29 mouse cellular contexts compared by ENCODE assay signal in genomic region chr3:90425499-90425898, GRCm38 (mm10). TPM values are rescaled to one million over a fixed set of nuclear protein-coding genes. Genes with fewer than 3 reads are reported as not detected.
DNase-seq lines count a peak whose midpoint lies in the region; ATAC-seq and TF ChIP-seq lines count a peak whose summit lies in the region.
"Had no signal": no experiment of that assay in that cellular context is flagged by ENCODE, and none has a peak within 500 bp of the region (broad histone marks: within the 10 kb centered on the region; RNA-seq: fewer than 3 reads in every experiment).

No protein-coding gene starts in this region.

- H3K9me3 ChIP-seq in liver, embryonic 12.5 days (replicated peaks): no peaks in the 10 kb centered on the region
- H3K9me3 ChIP-seq in heart, embryonic 11.5 days (replicated peaks; ENCODE audit: control insufficient read depth, low read length): no peaks in the 10 kb centered on the region
- H3K9me3 ChIP-seq: embryonic facial prominence, embryonic 10.5 days; embryonic facial prominence, embryonic 13.5 days; forebrain, embryonic 12.5 days; forebrain, embryonic 15.5 days; heart, embryonic 13.5 days had no signal

- no peak overlapping the region for H3K9ac ChIP-seq in liver, embryonic 12.5 days
- H3K9ac ChIP-seq in heart, embryonic 11.5 days (ENCODE audit: low read depth, low read length): no peak overlapping the region
- H3K9ac ChIP-seq: embryonic facial prominence, embryonic 13.5 days; forebrain, embryonic 12.5 days; forebrain, embryonic 15.5 days; heart, embryonic 13.5 days; hindbrain, embryonic 14.5 days had no signal

- no peak for TF ChIP-seq POLR2A in testis, adult 2 months (IDR thresholded peaks at IDR 0.05; ENCODE audit: control insufficient read depth, low read depth, low read length)

- peak overlapping the region; percentile 49; the same call in 1 of the 2 replicates for H3K27ac ChIP-seq in liver, embryonic 12.5 days
- peak overlapping the region; percentile 76 for H3K27ac ChIP-seq in testis, adult 2 months (ENCODE audit: control insufficient read depth, insufficient read depth, low read depth, low read length)
- H3K27ac ChIP-seq in heart, embryonic 11.5 days (ENCODE audit: low read depth, low read length): no peak overlapping the region
- H3K27ac ChIP-seq: embryonic facial prominence, embryonic 10.5 days; embryonic facial prominence, embryonic 13.5 days; forebrain, embryonic 12.5 days; forebrain, embryonic 15.5 days; heart, embryonic 13.5 days; hindbrain, embryonic 14.5 days; hindbrain, postnatal 0 days had no signal

- no peak for TF ChIP-seq CTCF in testis, adult 2 months (IDR thresholded peaks at IDR 0.05; ENCODE audit: control insufficient read depth, insufficient read depth, insufficient replicate concordance, low read depth, low read length)

- no peaks in the 10 kb centered on the region for H3K27me3 ChIP-seq in liver, embryonic 12.5 days (replicated peaks)
- H3K27me3 ChIP-seq in testis, adult 2 months (ENCODE audit: control insufficient read depth, insufficient read depth, low read length): no peaks in the 10 kb centered on the region
- H3K27me3 ChIP-seq in heart, embryonic 11.5 days (ENCODE audit: control insufficient read depth, insufficient read depth, low read length): no peaks in the 10 kb centered on the region
- H3K27me3 ChIP-seq: CH12.LX; embryonic facial prominence, embryonic 13.5 days; forebrain, embryonic 12.5 days; forebrain, embryonic 15.5 days; heart, embryonic 13.5 days had no signal

- WGBS in liver, embryonic 12.5 days (ENCODE audit: insufficient replicate concordance): 30% methylated on average over 2 of the region's 2 CpGs
- 72% methylated on average over 2 of the region's 2 CpGs for WGBS in heart, embryonic 11.5 days (ENCODE audit: insufficient replicate concordance)

- no peak overlapping the region for H3K4me2 ChIP-seq in liver, embryonic 12.5 days
- no peak overlapping the region for H3K4me2 ChIP-seq in heart, embryonic 11.5 days
- H3K4me2 ChIP-seq: embryonic facial prominence, embryonic 13.5 days; forebrain, embryonic 12.5 days; forebrain, embryonic 15.5 days; heart, embryonic 13.5 days; hindbrain, embryonic 14.5 days had no signal

- peaks cover 40% of the 10 kb centered on the region for H3K36me3 ChIP-seq in liver, embryonic 12.5 days
- peaks cover 2% of the 10 kb centered on the region for H3K36me3 ChIP-seq in testis, adult 2 months (ENCODE audit: control insufficient read depth, insufficient read depth, low read length)
- peaks cover 17% of the 10 kb centered on the region for H3K36me3 ChIP-seq in heart, embryonic 11.5 days (ENCODE audit: control insufficient read depth, insufficient read depth, low read length)

- peaks cover 64% of the 10 kb centered on the region for H3K4me1 ChIP-seq in liver, embryonic 12.5 days
- no peaks in the 10 kb centered on the region; the same call in 1 of the 2 replicates for H3K4me1 ChIP-seq in testis, adult 2 months (ENCODE audit: control insufficient read depth, insufficient read depth, low read length)
- peaks cover 4% of the 10 kb centered on the region; the same call in 1 of the 2 replicates for H3K4me1 ChIP-seq in heart, embryonic 11.5 days (ENCODE audit: control insufficient read depth, insufficient read depth, low read length)
- H3K4me1 ChIP-seq: embryonic facial prominence, embryonic 13.5 days; forebrain, embryonic 15.5 days had no signal

- no peak overlapping the region for H3K4me3 ChIP-seq in liver, embryonic 12.5 days
- H3K4me3 ChIP-seq in testis, adult 2 months (ENCODE audit: control insufficient read depth, low read depth, low read length): no peak overlapping the region
- H3K4me3 ChIP-seq in heart, embryonic 11.5 days (ENCODE audit: low read depth, low read length): no peak overlapping the region
- H3K4me3 ChIP-seq: embryonic facial prominence, embryonic 10.5 days; embryonic facial prominence, embryonic 13.5 days; erythroblast, embryonic 14.5 days; forebrain, embryonic 12.5 days; forebrain, embryonic 15.5 days; heart, embryonic 13.5 days had no signal

- DNase-seq in liver (no peak), ZHBTc4 (ENCODE audit: low read depth, low spot score) (peak; percentile 41)
- DNase-seq in testis, postnatal 10 days (ENCODE audit: low spot score): no peak
- peak; percentile 51 for DNase-seq in testis, postnatal 14 days (ENCODE audit: low spot score)
- DNase-seq in lung, postnatal 10 days: no peak
- DNase-seq: adrenal gland, adult 2 months; adrenal gland, postnatal 14 days; B cell, adult 2 months; cerebellum, adult 11-12 months; cerebellum, adult 8-10 months; cerebellum, postnatal 10 days; cerebellum, postnatal 36 days; embryo, embryonic 11 days; gastrocnemius, postnatal 25 days; heart, adult 18-20 months; heart, postnatal 14 days; heart, postnatal 4 days had no signal

- peak; percentile 62; the same call in 1 of the 2 replicates for ATAC-seq in liver, embryonic 12.5 days
- no peak for ATAC-seq in heart, embryonic 11.5 days (replicated peaks; ENCODE audit: insufficient number of reproducible peaks, low FRiP score, low TSS enrichment)
- ATAC-seq: forebrain, embryonic 15.5 days; hindbrain, postnatal 0 days had no signal

RNA-seq across cellular contexts. Expression of gene Ints3, which starts 7.9 kb away (rescaled TPM):
- 20.8 and 21.4 TPM in 2 replicates for polyA plus RNA-seq in liver, embryonic 12.5 days (2016; fragmentation: Nextera tagmentation; extraction: Ambion mirVana)
- polyA plus RNA-seq in testis, adult 2 months (2012; rRNA removed): 18.3 and 19.1 TPM in 2 replicates
- polyA plus RNA-seq in heart, embryonic 11.5 days (2014; fragmentation: Nextera tagmentation; extraction: Ambion mirVana): 25.3 and 26.9 TPM in 2 replicates

RNA-seq across cellular contexts. Expression of gene Slc27a3, which starts 35.8 kb away (rescaled TPM):
- 3.7 and 4.1 TPM in 2 replicates for polyA plus RNA-seq in liver, embryonic 12.5 days (2016; fragmentation: Nextera tagmentation; extraction: Ambion mirVana)
- polyA plus RNA-seq in testis, adult 2 months (2012; rRNA removed): 17.9 and 18.9 TPM in 2 replicates
- 5.7 and 6.2 TPM in 2 replicates for polyA plus RNA-seq in heart, embryonic 11.5 days (2014; fragmentation: Nextera tagmentation; extraction: Ambion mirVana)

RNA-seq across cellular contexts. Expression of gene Npr1, which starts 40.2 kb away (rescaled TPM):
- 5.1 and 5.3 TPM in 2 replicates for polyA plus RNA-seq in liver, embryonic 12.5 days (2016; fragmentation: Nextera tagmentation; extraction: Ambion mirVana)
- polyA plus RNA-seq in testis, adult 2 months (2012; rRNA removed): 54.5 and 64.8 TPM in 2 replicates
- polyA plus RNA-seq in heart, embryonic 11.5 days (2014; fragmentation: Nextera tagmentation; extraction: Ambion mirVana): 5.3 and 8.1 TPM in 2 replicates

RNA-seq across cellular contexts. Expression of gene Ilf2, which starts 50.4 kb away (rescaled TPM):
- polyA plus RNA-seq in liver, embryonic 12.5 days (2016; fragmentation: Nextera tagmentation; extraction: Ambion mirVana): 100 and 103 TPM in 2 replicates
- polyA plus RNA-seq in testis, adult 2 months (2012; rRNA removed): 30.8 and 33.2 TPM in 2 replicates
- 148 and 151 TPM in 2 replicates for polyA plus RNA-seq in heart, embryonic 11.5 days (2014; fragmentation: Nextera tagmentation; extraction: Ambion mirVana)

Comparison
In these comparisons a context has a peak if more than half of its experiments do, and no peak if none do; other contexts are left out.
1. DNase-seq: peak in ZHBTc4 (single experiment) and testis, postnatal 14 days (single experiment); none in liver (single experiment), testis, postnatal 10 days (single experiment) and lung, postnatal 10 days (single experiment).